Mouse (Mus musculus) small intestine, adult 2 months (tissue): ENCODE measurements around the gene Msi2.

Source experiments
- CTCF ChIP-seq: fragments of 200-500 bp; IDR thresholded peaks from 2 replicates; pipeline ENCODE4 v1.5.1; 2012; ENCODE audit warnings: low read depth, mild to moderate bottlenecking, control low read depth, inconsistent platforms, low read length, moderate library complexity, mixed read lengths; ENCODE audit not compliant: insufficient replicate concordance, insufficient read length; ENCODE audit errors: extremely low read depth
- POLR2A ChIP-seq: fragments of 200-500 bp; IDR thresholded peaks from 2 replicates; pipeline ENCODE4 v1.6.1; 2012; ENCODE audit warnings: low read depth, mild to moderate bottlenecking, control low read depth, inconsistent platforms, low read length, moderate library complexity

DNA sequence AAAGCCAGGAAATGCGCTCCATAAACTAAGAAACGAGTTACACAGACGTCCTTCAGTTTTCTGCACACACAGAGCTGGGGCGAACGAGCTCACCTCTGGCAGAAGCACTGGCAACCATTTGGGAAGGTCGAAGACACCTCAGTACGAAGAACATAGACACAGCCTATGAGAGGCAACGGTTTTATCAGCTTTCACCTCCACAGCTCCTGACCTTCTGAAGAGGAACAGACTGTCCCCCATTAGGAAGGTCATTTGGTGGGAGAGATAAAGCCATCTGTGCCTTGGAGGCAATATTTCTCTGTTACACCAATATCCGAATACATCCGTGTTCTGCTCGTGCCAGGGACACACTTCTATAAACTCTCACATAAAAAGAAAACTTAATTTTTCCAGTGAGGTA lies 114.9 kb downstream of the Msi2 start:
- TF ChIP-seq CTCF (no peak), POLR2A (no peak)
